Mouse (Mus musculus) CH12.LX (cell line): ENCODE measurements at regions not wholly inside any gene's neighbourhood (a gene's known extent, or its start where the extent isn't known, plus 50 kb on each side); places are given as distances from the start of the nearest gene placed in this dataset.

ENCODE experiments used
- DNase-seq: peaks from one replicate; pipeline ENCODE4 v3.0.0-alpha.2; 2013; ENCODE audit errors: extremely low read depth
- H3K27ac ChIP-seq: 2 replicates; pipeline ENCODE4 v1.5.1; 2012; ENCODE audit warnings: low read depth, mild to moderate bottlenecking, control low read depth, moderate library complexity; ENCODE audit not compliant: insufficient read depth
- H3K27me3 ChIP-seq: replicated peaks from 2 replicates; pipeline ENCODE3; 2012; ENCODE audit warnings: inconsistent platforms
- H3K36me3 ChIP-seq, 2 experiments: replicated peaks in 1 of 2; 2 replicates each; pipeline versions ENCODE3 to v1.6.1; 2012; ENCODE audit warnings: inconsistent platforms in 1 of 2, low read length in 1 of 2, mild to moderate bottlenecking in 1 of 2, mixed read lengths in 1 of 2, moderate library complexity in 1 of 2; ENCODE audit not compliant: control insufficient read depth in 1 of 2, insufficient read depth in 1 of 2
- H3K4me1 ChIP-seq, 2 experiments: 2 replicates each; pipeline ENCODE4 v1.6.1; 2012; ENCODE audit warnings: inconsistent platforms in 1 of 2, moderate library complexity in 1 of 2; ENCODE audit not compliant: insufficient read depth in 2 of 2, control insufficient read depth in 1 of 2
- H3K4me2 ChIP-seq: 2 replicates; pipeline ENCODE4 v1.6.1; 2012; ENCODE audit warnings: low read depth, mild to moderate bottlenecking, control low read depth; ENCODE audit not compliant: poor library complexity, insufficient read depth, severe bottlenecking
- H3K4me3 ChIP-seq, 3 experiments: fragments of 150-350 bp in 1 of 3; sonication (generic) in 1 of 3; replicated peaks in 1 of 3; 2 replicates each; pipeline versions ENCODE3 to v1.5.1; 2011 to 2012; ENCODE audit warnings: low read depth in 2 of 3, low read length in 2 of 3, mild to moderate bottlenecking in 2 of 3, moderate library complexity in 2 of 3, control low read depth in 1 of 3, improper control_type of control experiment in 1 of 3, inconsistent platforms in 1 of 3, mixed read lengths in 1 of 3; ENCODE audit not compliant: poor library complexity in 1 of 3
- H3K79me2 ChIP-seq: replicated peaks from 2 replicates; pipeline ENCODE4 v1.6.1; 2012; ENCODE audit warnings: mild to moderate bottlenecking, moderate library complexity; ENCODE audit not compliant: control insufficient read depth, poor library complexity, insufficient read depth, severe bottlenecking; ENCODE audit errors: extremely low read depth
- H3K9ac ChIP-seq: 2 replicates; pipeline ENCODE4 v1.6.1; 2012; ENCODE audit warnings: low read depth, mild to moderate bottlenecking, control low read depth, moderate library complexity; ENCODE audit not compliant: insufficient read depth
- H3K9me3 ChIP-seq: replicated peaks from 2 replicates; pipeline ENCODE3; 2012; ENCODE audit warnings: low read length, inconsistent platforms, mixed read lengths
- CHD1 ChIP-seq: IDR thresholded peaks from 2 replicates; pipeline ENCODE4 v1.6.1; 2012; ENCODE audit warnings: low read depth, low read length, improper control_type of control experiment, inconsistent platforms
- CTCF ChIP-seq, 2 experiments: IDR thresholded peaks in 1 of 2; conservative IDR thresholded peaks in 1 of 2; 2 replicates each; pipeline ENCODE4 v1.5.1; 2011 to 2012; ENCODE audit warnings: low read depth in 2 of 2, low read length in 2 of 2, improper control_type of control experiment in 1 of 2, inconsistent platforms in 1 of 2, mild to moderate bottlenecking in 1 of 2, moderate library complexity in 1 of 2
- MXI1 ChIP-seq: IDR thresholded peaks from 2 replicates; pipeline ENCODE4 v1.6.1; 2011; ENCODE audit warnings: mild to moderate bottlenecking, low read depth, low read length, improper control_type of control experiment
- MYC ChIP-seq: IDR thresholded peaks from 2 replicates; pipeline ENCODE4 v1.6.1; 2011; ENCODE audit warnings: low read depth, mild to moderate bottlenecking, improper control_type of control experiment, low read length
- RAD21 ChIP-seq: IDR thresholded peaks from 2 replicates; pipeline ENCODE4 v1.6.1; 2011; ENCODE audit warnings: low read depth, mild to moderate bottlenecking, low read length, improper control_type of control experiment, moderate library complexity
- SMC3 ChIP-seq: IDR thresholded peaks from 2 replicates; pipeline ENCODE4 v1.6.1; 2011; ENCODE audit warnings: low read depth, low read length, improper control_type of control experiment
- dilution Hi-C: fragments of 300-500 bp; cut with MboI; formaldehyde crosslinking; loops from 2 replicates; pipeline ENCODE4 v1.14.3; 2020; ENCODE audit warnings: low sequenced_read_pairs; ENCODE audit not compliant: extremely low pct_unique_long_range_greater_than_20kb, extremely low pct_ligation_motif_present
- in situ Hi-C: fragments of 300-500 bp; cut with MboI; formaldehyde crosslinking; loops from 3 replicates; pipeline ENCODE4 v1.14.3; 2019; ENCODE audit warnings: low sequenced_read_pairs, low pct_ligation_motif_present, low pct_unique_long_range_greater_than_20kb, mixed read lengths

GRCm38 (mm10) chr4:122548719-122549118, 140.4 kb upstream of the 9530002B09Rik start:
- dilution Hi-C loops (no loop called here), in situ Hi-C loops (no loop called here)
- H3K36me3 ChIP-seq = no peaks in the 10 kb centered on the region
- H3K79me2 ChIP-seq = no peaks in the 10 kb centered on the region
- no peak overlapping the region for H3K9ac ChIP-seq
- H3K4me3 ChIP-seq = no peak overlapping the region
- DNase-seq = peak; percentile 1
- H3K4me2 ChIP-seq = no peak overlapping the region
- peaks cover 23% of the 10 kb centered on the region for H3K27me3 ChIP-seq
- no peak overlapping the region for H3K27ac ChIP-seq
- H3K9me3 ChIP-seq = no peaks in the 10 kb centered on the region
- no peak for TF ChIP-seq MYC
- TF ChIP-seq MXI1 = no peak
- TF ChIP-seq RAD21 = peak; percentile 43
- peak; percentile 34 for TF ChIP-seq SMC3
- no peak for TF ChIP-seq CHD1
- TF ChIP-seq CTCF (conservative IDR thresholded peaks at IDR 0.05 in 1 of 2, IDR thresholded peaks at IDR 0.05 in 1 of 2; ENCODE audit: low read depth in 2 of 2, low read length in 2 of 2) = peak in 1 of 2 experiments; percentile 68; a peak in 2 of 4 replicates
- H3K4me1 ChIP-seq = no peaks in the 10 kb centered on the region
